Mouse (Mus musculus) adrenal gland, adult 18-20 months (tissue): ENCODE results near the gene Car11. TPM values are rescaled to one million over a fixed set of nuclear protein-coding genes. Genes with fewer than 3 reads are reported as not detected.
A peak's percentile ranks its signal among the peaks of the same experiment; 100 is the strongest.

Experiments used
- DNase-seq, 2 experiments: peaks; one replicate each; pipeline ENCODE4 v3.0.0; 2021 to 2022; ENCODE audit warnings: low spot score in 2 of 2
- total RNA-seq, 2 experiments: library from RNA; stranded (reverse); gene quantifications; 1 replicate in 1 of 2; 2 replicates in 1 of 2; pipeline ENCODE4 v1.2.3; 2021

Gene Car11
- total RNA-seq, 2 experiments from 2014 or later, result 15.8 to 16.9 TPM

DNA sequence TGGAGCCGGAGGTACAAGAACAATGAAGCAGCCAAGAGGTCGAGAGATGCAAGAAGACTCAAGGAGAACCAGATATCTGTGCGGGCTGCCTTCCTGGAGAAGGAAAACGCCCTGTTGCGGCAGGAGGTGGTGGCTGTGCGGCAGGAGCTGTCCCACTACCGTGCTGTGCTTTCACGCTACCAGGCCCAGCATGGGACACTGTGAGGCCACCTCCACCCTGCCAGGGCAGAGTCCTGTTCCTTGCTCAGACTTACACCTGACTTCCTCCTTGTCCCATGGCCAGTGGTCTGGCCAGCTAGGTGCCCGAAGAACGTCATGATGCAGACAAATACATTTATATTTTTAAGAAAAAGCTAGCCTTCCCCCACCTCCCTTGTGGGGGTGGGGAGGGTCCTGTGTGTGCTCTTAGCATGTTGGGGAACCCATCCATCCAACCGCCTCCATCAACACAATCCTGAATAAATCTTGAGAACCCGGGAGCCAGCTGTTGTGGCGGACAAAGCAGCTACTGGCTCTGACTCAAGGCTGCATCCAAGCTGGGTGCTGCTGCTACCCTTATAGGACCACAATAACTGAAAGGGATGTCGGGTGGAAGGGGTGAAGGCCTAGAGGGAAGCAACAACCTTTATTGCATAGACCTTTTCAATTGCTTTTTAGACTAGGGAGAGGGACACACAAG, 10.2 kb downstream of the Car11 start:
- no peak for DNase-seq

DNA sequence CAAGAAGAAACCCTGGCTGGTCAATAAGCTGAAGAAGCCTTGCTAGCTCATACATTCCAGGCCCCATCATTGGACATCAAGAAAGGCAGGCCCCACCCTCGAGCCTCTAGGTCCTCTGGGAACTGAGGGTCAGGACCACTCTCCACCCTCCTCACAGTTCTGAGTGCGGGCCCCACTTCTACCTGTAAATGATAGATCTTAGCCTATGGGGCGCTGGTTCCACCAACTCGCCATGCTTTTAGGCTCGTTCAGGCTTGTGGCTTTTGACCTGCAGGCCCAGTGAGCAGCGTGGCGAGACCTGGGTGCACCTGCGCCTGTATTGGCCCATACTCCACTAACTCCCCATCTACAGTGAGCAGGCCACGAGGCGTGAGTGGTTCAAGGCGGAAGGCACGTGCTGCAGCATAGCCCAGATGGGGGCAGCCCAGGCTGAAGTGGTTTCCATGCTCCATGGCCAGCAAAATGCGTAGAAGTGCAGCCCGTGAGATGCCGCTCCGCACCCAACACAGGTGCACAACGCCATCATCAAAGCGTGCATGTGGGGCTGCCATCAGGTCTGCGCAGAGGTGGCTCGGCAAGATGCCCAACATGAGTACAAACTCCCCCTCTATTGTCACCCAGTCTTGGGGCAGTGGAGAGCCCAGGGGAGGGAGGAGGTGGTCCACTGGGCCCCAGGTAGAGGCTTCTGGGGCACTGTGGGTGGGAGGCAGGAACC, 11.0 kb downstream of the Car11 start:
- DNase-seq, result no peak

GRCm38 (mm10) chr7:45711316-45712021, 11.8 kb downstream of the Car11 start:
- no peak for DNase-seq

DNA sequence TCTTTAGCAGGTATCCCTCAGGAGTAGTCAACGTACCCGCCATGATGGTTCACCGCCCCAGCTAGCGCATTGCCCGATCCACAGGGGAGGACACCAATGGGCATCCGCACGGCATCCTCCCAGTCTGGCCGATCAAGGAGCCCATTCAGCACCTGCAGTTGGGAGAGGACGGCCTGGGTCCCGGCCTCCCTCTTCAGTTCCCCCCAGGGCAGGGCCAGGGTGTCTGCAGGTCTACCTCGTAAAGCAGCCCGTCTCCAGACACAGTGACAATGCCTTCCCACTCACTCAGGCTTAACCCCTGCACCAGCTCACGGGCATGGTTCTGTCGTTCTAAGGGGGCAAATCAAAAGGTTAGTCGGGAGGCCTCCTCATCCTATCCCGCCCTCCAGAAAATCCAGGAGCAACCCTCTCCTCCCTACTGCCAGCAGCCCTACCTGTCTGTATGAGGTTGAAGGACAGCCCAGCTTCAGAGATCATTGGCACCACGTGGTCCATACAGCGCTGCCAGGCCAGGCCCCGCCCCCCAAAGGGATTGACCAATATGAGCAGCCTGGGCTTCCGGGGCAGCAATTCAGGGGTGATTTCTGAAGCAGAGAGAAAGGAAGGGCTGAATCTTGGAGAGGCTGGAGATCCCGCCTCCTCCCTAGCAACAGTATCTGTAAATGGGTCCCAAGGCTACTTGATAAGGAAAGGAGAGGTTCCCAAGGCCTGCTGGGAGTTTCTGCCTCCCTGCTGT, 12.5 kb downstream of the Car11 start:
- DNase-seq, result peak in 1 of 2 experiments; percentile 56

DNA sequence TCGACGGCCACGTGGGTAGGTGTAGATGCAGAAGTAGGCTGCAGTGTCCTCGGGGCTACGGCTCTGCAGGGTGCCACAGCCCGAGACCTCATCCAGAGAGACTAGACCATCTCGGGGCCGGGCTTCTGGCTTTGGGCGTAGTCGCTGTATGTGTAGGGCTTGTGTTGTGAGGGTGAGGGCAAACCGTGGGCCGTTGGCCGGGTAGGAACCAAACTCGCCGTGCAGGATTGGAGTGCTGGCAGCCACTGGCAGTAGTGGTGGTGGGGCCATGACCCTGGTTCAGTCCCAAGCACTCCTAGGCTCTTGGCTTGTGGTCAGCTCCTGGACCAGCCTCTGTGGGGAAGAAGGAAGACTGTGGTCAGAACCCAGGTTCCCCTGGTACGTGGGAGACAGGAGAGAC, 13.8 kb downstream of the Car11 start:
- peak in 1 of 2 experiments; percentile 25 for DNase-seq

DNA sequence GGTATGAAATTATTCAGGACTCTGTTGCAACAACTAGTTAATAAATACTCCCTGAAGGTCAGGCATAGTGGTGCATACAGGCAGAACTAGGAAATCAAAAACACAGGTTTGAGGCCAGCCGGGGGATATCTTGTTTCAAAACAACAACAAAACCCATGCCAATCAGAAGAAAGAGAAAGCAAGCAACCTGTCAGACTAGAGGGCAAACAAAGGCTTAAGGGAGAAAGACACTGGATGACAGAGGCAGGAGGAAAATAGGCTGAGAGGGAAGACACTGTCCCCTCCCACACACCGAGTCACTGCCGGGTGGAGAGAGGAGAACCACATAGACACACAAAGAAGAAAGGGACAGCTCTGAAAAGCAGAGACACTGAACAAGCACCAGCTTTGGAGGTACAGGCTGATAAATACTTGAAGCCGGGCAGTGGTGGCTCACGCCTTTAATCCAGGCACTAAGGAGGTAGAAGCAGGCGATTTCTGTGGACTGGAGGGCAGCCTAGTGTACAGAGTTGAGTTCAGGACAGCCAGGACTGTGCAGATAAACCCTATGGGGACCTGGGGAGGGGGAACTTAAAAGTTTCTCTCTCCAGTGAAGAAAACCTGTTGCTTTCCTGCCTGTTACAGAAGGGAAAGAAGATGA, 14.4 kb downstream of the Car11 start:
- DNase-seq, result no peak

GRCm38 (mm10) chr7:45714630-45715089, 15.0 kb downstream of the Car11 start:
- no peak for DNase-seq

- peak; percentile 90 to 95 for DNase-seq
Observed at GRCm38 (mm10) chr7:45715090-45715708, 15.6 kb downstream of the Car11 start, which contains the start of gene Rpl18. Rpl18 (plus strand) TSS chr7:45715457.

- DNase-seq, result no peak
Observed at GRCm38 (mm10) chr7:45715741-45716459, 16.3 kb downstream of the Car11 start.

DNA sequence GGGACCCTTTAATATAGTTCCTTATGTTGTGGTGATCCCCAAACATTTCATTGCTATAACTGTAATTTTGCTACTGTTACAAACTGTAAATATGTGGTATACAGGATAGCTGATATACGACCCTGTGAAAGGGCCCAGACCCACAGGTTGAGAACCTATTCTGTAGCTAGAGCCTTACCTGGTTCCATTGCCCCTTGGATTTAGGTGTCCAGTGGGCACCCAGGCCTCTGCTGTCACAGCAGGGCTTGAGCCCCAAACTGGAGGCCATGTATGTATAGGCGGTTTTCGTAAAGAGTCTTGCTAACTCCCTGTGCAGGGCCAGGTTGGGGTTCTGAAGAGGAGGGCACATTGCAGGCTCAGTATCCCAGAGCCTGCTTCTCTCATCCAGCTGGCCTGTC, 16.8 kb downstream of the Car11 start:
- no peak for DNase-seq

DNA sequence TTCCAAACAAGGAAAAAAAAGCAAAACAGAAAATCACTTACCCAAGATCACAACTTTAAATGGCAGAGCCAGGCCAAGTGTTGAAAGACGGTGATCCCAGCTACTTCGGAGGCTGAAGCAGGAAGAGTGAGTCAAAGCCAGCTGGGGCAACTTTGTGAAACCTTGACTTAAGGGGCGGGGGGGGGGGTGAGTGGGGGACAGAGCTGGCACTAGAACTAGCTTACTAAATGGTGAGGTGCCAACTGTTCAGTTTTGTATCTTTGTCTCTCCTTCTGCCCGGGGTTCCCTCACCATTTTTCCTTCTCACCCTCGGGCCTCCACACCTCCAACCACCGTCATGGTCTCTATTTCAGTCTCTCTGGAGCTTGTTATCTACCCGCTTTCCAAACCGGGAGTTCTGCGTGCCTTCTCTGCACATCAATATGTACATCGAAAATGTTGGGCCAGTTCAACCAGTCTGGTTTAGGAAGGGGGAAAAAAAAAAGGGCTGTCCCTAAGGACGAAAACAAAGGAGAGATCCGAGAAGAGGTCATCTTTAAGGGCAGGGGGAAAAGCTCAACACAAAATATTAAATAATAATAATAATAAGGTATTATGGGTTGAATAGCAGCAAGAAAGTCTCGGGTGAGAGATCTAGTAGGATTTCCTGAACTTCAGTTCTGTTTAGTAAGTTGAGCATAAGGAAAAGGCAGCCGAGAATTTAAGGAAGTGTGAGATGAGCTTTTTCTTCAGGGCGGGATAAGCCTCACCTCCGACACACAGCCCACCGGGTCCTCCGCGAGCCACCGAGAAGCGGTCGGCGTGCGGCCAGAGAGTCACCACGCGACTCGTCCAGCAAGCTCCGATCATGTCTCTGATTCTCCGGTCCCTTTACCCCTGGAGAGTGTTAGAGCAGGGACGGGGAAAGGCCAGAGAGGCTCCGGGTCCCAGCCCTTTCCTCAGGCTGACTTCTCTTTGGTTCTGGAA, 17.6 kb downstream of the Car11 start:
- no peak for DNase-seq

- peak; percentile 98 for DNase-seq
Observed at GRCm38 (mm10) chr7:45717918-45718297, 18.3 kb downstream of the Car11 start, which contains the start of gene Sphk2. Sphk2 (minus strand) TSS chr7:45718002.

- DNase-seq, result no peak
Observed at GRCm38 (mm10) chr7:45718331-45718730, 18.7 kb downstream of the Car11 start.

DNA sequence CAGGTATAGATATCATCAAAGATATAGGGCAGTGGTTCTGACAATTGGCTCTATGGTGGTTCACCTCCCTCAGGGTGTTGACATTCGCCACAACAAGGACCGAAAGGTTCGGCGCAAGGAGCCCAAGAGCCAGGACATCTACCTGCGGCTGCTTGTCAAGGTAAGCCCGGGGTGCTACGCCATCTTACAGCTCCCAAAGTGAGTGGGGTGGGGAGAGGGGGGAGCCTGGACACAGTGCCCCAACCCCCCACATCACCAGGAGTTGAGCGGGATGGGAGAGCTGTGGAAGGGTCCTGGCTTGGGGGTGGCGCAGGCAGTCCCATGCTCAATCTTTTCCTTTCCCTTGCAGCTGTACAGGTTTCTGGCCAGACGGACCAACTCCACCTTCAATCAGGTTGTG, 19.5 kb downstream of the Car11 start:
- no peak for DNase-seq

DNA sequence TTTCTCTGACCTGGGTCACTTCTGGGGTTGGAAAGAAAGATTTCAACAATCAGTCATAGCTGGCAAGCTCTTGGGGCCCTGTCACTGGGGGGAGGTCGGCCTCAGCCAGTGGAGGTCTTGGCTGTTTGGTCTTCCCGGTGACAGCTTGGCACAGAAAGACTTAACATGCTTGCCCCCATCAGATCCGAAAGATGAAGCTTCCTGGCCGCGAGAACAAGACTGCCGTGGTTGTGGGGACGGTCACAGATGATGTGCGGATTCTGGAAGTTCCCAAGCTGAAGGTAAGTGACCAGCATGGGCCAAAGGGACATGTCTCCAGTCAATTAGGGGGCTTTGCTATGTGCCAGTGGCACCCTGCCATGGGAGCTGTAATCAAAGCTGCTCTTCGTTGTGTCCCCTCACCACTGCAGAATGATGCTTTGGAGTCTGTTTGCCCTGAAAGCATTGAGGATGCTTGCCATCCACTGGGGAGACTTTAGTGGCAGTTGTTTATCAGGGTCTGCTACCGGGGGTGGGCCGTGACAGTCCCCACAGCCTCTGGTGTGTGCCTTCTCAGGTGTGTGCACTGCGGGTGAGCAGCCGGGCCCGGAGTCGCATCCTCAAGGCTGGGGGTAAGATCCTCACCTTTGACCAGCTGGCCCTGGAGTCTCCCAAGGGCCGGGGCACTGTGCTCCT, 20.2 kb downstream of the Car11 start:
- peak in 1 of 2 experiments; percentile 16 for DNase-seq

GRCm38 (mm10) chr7:45720413-45721233, 21.0 kb downstream of the Car11 start, which contains the start of gene Fam83e:
Fam83e (plus strand) TSS chr7:45721212.
- DNase-seq, result peak in 1 of 2 experiments; percentile 21

- DNase-seq, result no peak
Observed at GRCm38 (mm10) chr7:45721234-45721571, 21.6 kb downstream of the Car11 start.
